Mouse (Mus musculus) CH12.LX (cell line): Measurements from ENCODE around the gene Cbfa2t3. TPM values are rescaled to one million over a fixed set of nuclear protein-coding genes. Genes with fewer than 3 reads are reported as not detected.

Source experiments
- DNase-seq: peaks from one replicate; pipeline ENCODE4 v3.0.0-alpha.2; 2013; ENCODE audit errors: extremely low read depth
- H3K27ac ChIP-seq: 2 replicates; pipeline ENCODE4 v1.5.1; 2012; ENCODE audit warnings: low read depth, mild to moderate bottlenecking, control low read depth, moderate library complexity; ENCODE audit not compliant: insufficient read depth
- H3K27me3 ChIP-seq: replicated peaks from 2 replicates; pipeline ENCODE3; 2012; ENCODE audit warnings: inconsistent platforms
- H3K36me3 ChIP-seq, 2 experiments: replicated peaks in 1 of 2; 2 replicates each; pipeline versions ENCODE3 to v1.6.1; 2012; ENCODE audit warnings: inconsistent platforms in 1 of 2, low read length in 1 of 2, mild to moderate bottlenecking in 1 of 2, mixed read lengths in 1 of 2, moderate library complexity in 1 of 2; ENCODE audit not compliant: control insufficient read depth in 1 of 2, insufficient read depth in 1 of 2
- H3K4me1 ChIP-seq, 2 experiments: 2 replicates each; pipeline ENCODE4 v1.6.1; 2012; ENCODE audit warnings: inconsistent platforms in 1 of 2, moderate library complexity in 1 of 2; ENCODE audit not compliant: insufficient read depth in 2 of 2, control insufficient read depth in 1 of 2
- H3K4me2 ChIP-seq: 2 replicates; pipeline ENCODE4 v1.6.1; 2012; ENCODE audit warnings: low read depth, mild to moderate bottlenecking, control low read depth; ENCODE audit not compliant: poor library complexity, insufficient read depth, severe bottlenecking
- H3K4me3 ChIP-seq, 3 experiments: fragments of 150-350 bp in 1 of 3; sonication (generic) in 1 of 3; replicated peaks in 1 of 3; 2 replicates each; pipeline versions ENCODE3 to v1.5.1; 2011 to 2012; ENCODE audit warnings: low read depth in 2 of 3, low read length in 2 of 3, mild to moderate bottlenecking in 2 of 3, moderate library complexity in 2 of 3, control low read depth in 1 of 3, improper control_type of control experiment in 1 of 3, inconsistent platforms in 1 of 3, mixed read lengths in 1 of 3; ENCODE audit not compliant: poor library complexity in 1 of 3
- H3K79me2 ChIP-seq: replicated peaks from 2 replicates; pipeline ENCODE4 v1.6.1; 2012; ENCODE audit warnings: mild to moderate bottlenecking, moderate library complexity; ENCODE audit not compliant: control insufficient read depth, poor library complexity, insufficient read depth, severe bottlenecking; ENCODE audit errors: extremely low read depth
- H3K9ac ChIP-seq: 2 replicates; pipeline ENCODE4 v1.6.1; 2012; ENCODE audit warnings: low read depth, mild to moderate bottlenecking, control low read depth, moderate library complexity; ENCODE audit not compliant: insufficient read depth
- H3K9me3 ChIP-seq: replicated peaks from 2 replicates; pipeline ENCODE3; 2012; ENCODE audit warnings: low read length, inconsistent platforms, mixed read lengths
- BHLHE40 ChIP-seq: IDR thresholded peaks from 2 replicates; pipeline ENCODE4 v1.6.1; 2011; ENCODE audit warnings: mild to moderate bottlenecking, low read depth, low read length, improper control_type of control experiment
- CHD1 ChIP-seq: IDR thresholded peaks from 2 replicates; pipeline ENCODE4 v1.6.1; 2012; ENCODE audit warnings: low read depth, low read length, improper control_type of control experiment, inconsistent platforms
- CHD2 ChIP-seq: IDR thresholded peaks from 2 replicates; pipeline ENCODE4 v1.6.1; 2011; ENCODE audit warnings: low read length, improper control_type of control experiment
- CTCF ChIP-seq, 2 experiments: IDR thresholded peaks in 1 of 2; conservative IDR thresholded peaks in 1 of 2; 2 replicates each; pipeline ENCODE4 v1.5.1; 2011 to 2012; ENCODE audit warnings: low read depth in 2 of 2, low read length in 2 of 2, improper control_type of control experiment in 1 of 2, inconsistent platforms in 1 of 2, mild to moderate bottlenecking in 1 of 2, moderate library complexity in 1 of 2
- ELF1 ChIP-seq: IDR thresholded peaks from 2 replicates; pipeline ENCODE4 v1.6.1; 2014; ENCODE audit warnings: low read depth, mild to moderate bottlenecking, inconsistent platforms, low read length, improper control_type of control experiment
- ETS1 ChIP-seq: conservative IDR thresholded peaks from 2 replicates; pipeline ENCODE4 v1.6.1; 2012; ENCODE audit warnings: low read depth, mild to moderate bottlenecking, inconsistent platforms, low read length, improper control_type of control experiment, moderate library complexity
- GABPA ChIP-seq: IDR thresholded peaks from 2 replicates; pipeline ENCODE4 v1.6.1; 2012; ENCODE audit warnings: low read depth, low read length, improper control_type of control experiment, inconsistent platforms; ENCODE audit not compliant: insufficient replicate concordance
- HCFC1 ChIP-seq: IDR thresholded peaks from 2 replicates; pipeline ENCODE4 v1.6.1; 2012; ENCODE audit warnings: low read depth, mild to moderate bottlenecking, inconsistent platforms, low read length, improper control_type of control experiment
- IRF4 ChIP-seq: IDR thresholded peaks from 2 replicates; pipeline ENCODE4 v1.6.1; 2014; ENCODE audit warnings: low read depth, mild to moderate bottlenecking, inconsistent platforms, low read length, improper control_type of control experiment
- JUND ChIP-seq: conservative IDR thresholded peaks from 2 replicates; pipeline ENCODE4 v1.6.1; 2011; ENCODE audit warnings: low read depth, low read length, improper control_type of control experiment
- KAT2A ChIP-seq: IDR thresholded peaks from 2 replicates; pipeline ENCODE4 v1.6.1; 2012; ENCODE audit warnings: low read length, improper control_type of control experiment, inconsistent platforms; ENCODE audit not compliant: insufficient replicate concordance
- MAFK ChIP-seq: IDR thresholded peaks from 2 replicates; pipeline ENCODE4 v1.6.1; 2011; ENCODE audit warnings: low read length, improper control_type of control experiment; ENCODE audit not compliant: insufficient replicate concordance
- MEF2A ChIP-seq: IDR thresholded peaks from 2 replicates; pipeline ENCODE4 v1.6.1; 2014; ENCODE audit warnings: low read depth, mild to moderate bottlenecking, inconsistent platforms, low read length, improper control_type of control experiment, borderline replicate concordance
- MXI1 ChIP-seq: IDR thresholded peaks from 2 replicates; pipeline ENCODE4 v1.6.1; 2011; ENCODE audit warnings: mild to moderate bottlenecking, low read depth, low read length, improper control_type of control experiment
- NELFE ChIP-seq: IDR thresholded peaks from 2 replicates; pipeline ENCODE4 v1.6.1; 2011; ENCODE audit warnings: low read depth, low read length, improper control_type of control experiment
- NRF1 ChIP-seq: IDR thresholded peaks from 2 replicates; pipeline ENCODE4 v1.6.1; 2014; ENCODE audit warnings: low read depth, mild to moderate bottlenecking, inconsistent platforms, low read length, improper control_type of control experiment, moderate library complexity
- PAX5 ChIP-seq: IDR thresholded peaks from 2 replicates; pipeline ENCODE4 v1.6.1; 2012; ENCODE audit warnings: low read length, inconsistent platforms, mixed read lengths
- POLR2A ChIP-seq: IDR thresholded peaks from 2 replicates; pipeline ENCODE4 v1.6.1; 2011; ENCODE audit warnings: low read depth, mild to moderate bottlenecking, improper control_type of control experiment, low read length
- RAD21 ChIP-seq: IDR thresholded peaks from 2 replicates; pipeline ENCODE4 v1.6.1; 2011; ENCODE audit warnings: low read depth, mild to moderate bottlenecking, low read length, improper control_type of control experiment, moderate library complexity
- RCOR1 ChIP-seq: conservative IDR thresholded peaks from 2 replicates; pipeline ENCODE4 v1.6.1; 2012; ENCODE audit warnings: low read depth, mild to moderate bottlenecking, inconsistent platforms, low read length, improper control_type of control experiment
- SIN3A ChIP-seq: IDR thresholded peaks from 2 replicates; pipeline ENCODE4 v1.6.1; 2012; ENCODE audit warnings: low read length, improper control_type of control experiment, inconsistent platforms
- TCF12 ChIP-seq: IDR thresholded peaks from 2 replicates; pipeline ENCODE4 v1.6.1; 2014; ENCODE audit warnings: low read depth, mild to moderate bottlenecking, inconsistent platforms, low read length, improper control_type of control experiment
- USF2 ChIP-seq: conservative IDR thresholded peaks from 2 replicates; pipeline ENCODE4 v1.6.1; 2011; ENCODE audit warnings: low read depth, low read length, improper control_type of control experiment
- ZKSCAN1 ChIP-seq: IDR thresholded peaks from 2 replicates; pipeline ENCODE4 v1.6.1; 2012; ENCODE audit warnings: low read depth, inconsistent platforms, low read length, improper control_type of control experiment, borderline replicate concordance
- ZNF384 ChIP-seq: IDR thresholded peaks from 2 replicates; pipeline ENCODE4 v1.6.1; 2012; ENCODE audit warnings: low read depth, low read length, improper control_type of control experiment, inconsistent platforms
- dilution Hi-C: fragments of 300-500 bp; cut with MboI; formaldehyde crosslinking; loops from 2 replicates; pipeline ENCODE4 v1.14.3; 2020; ENCODE audit warnings: low sequenced_read_pairs; ENCODE audit not compliant: extremely low pct_unique_long_range_greater_than_20kb, extremely low pct_ligation_motif_present
- in situ Hi-C: fragments of 300-500 bp; cut with MboI; formaldehyde crosslinking; loops from 3 replicates; pipeline ENCODE4 v1.14.3; 2019; ENCODE audit warnings: low sequenced_read_pairs, low pct_ligation_motif_present, low pct_unique_long_range_greater_than_20kb, mixed read lengths
- polyA plus RNA-seq: library from polyadenylated mRNA; unstranded; fragments of >175 nt; gene quantifications from 2 replicates; pipeline ENCODE4 v1.2.1, GENCODE M21; 2012; ENCODE audit warnings: low read depth; ENCODE audit not compliant: insufficient read length
- total RNA-seq, 2 experiments: library from RNA; depleted of rRNA; stranded (reverse); fragments of 300-350 nt in 1 of 2; fragments of >200 nt in 1 of 2; gene quantifications; 2 replicates each; pipeline ENCODE4 v1.2.3; 2012 to 2014

Cbfa2t3 gene
- total and polyA plus RNA-seq, 3 experiments: 0.47 to 22.6 (median 2.1) TPM

GRCm38 (mm10) chr8:122735542-122736473 lies 36.9 kb upstream of the Cbfa2t3 start:
- Histone ChIP-seq H3K4me2 (no peak overlapping the region), H3K27ac (no peak overlapping the region), H3K9me3 (no peaks in the 10 kb centered on the region), H3K27me3 (peaks cover 4% of the 10 kb centered on the region), H3K4me3 (no peak overlapping the region)
- DNase-seq: no peak
- dilution Hi-C loops: no loop called here
- TF ChIP-seq USF2 (no peak), CTCF (conservative IDR thresholded peaks at IDR 0.05 in 1 of 2, IDR thresholded peaks at IDR 0.05 in 1 of 2; ENCODE audit: low read depth in 2 of 2, low read length in 2 of 2) (no peak), JUND (no peak), IRF4 (no peak), ZKSCAN1 (no peak), PAX5 (no peak), MXI1 (no peak), BHLHE40 (no peak), MAFK (no peak)
- TF ChIP-seq, all 38 proteins: peak for 0
- H3K9ac ChIP-seq: no peak overlapping the region
- H3K36me3 ChIP-seq: no peaks in the 10 kb centered on the region
- peaks cover 11 to 29% of the 10 kb centered on the region in 2 experiments for H3K4me1 ChIP-seq
- in situ Hi-C loops: no loop called here
- no peaks in the 10 kb centered on the region for H3K79me2 ChIP-seq

GRCm38 (mm10) chr8:122735110-122735509 lies 36.2 kb upstream of the Cbfa2t3 start:
- in situ Hi-C loops: no loop called here
- TF ChIP-seq ELF1: no peak
- no peak for TF ChIP-seq CHD2
- TF ChIP-seq ZNF384: no peak
- no peak for TF ChIP-seq ZKSCAN1
- no peak for TF ChIP-seq POLR2A
- no peak for TF ChIP-seq RAD21
- TF ChIP-seq GABPA: no peak
- TF ChIP-seq HCFC1: no peak
- TF ChIP-seq TCF12: no peak
- no peak for TF ChIP-seq SIN3A
- TF ChIP-seq KAT2A: no peak
- no peak for TF ChIP-seq MAFK
- no peak for TF ChIP-seq IRF4
- TF ChIP-seq NELFE: no peak
- no peak for TF ChIP-seq MEF2A
- TF ChIP-seq CHD1: no peak
- TF ChIP-seq MXI1: no peak
- TF ChIP-seq ETS1: no peak
- no peak for TF ChIP-seq NRF1
- TF ChIP-seq RCOR1: no peak
- Histone ChIP-seq H3K27ac (no peak overlapping the region), H3K4me1 (peaks cover 10 to 23% of the 10 kb centered on the region in 2 experiments), H3K4me3 (no peak overlapping the region), H3K79me2 (no peaks in the 10 kb centered on the region), H3K9ac (no peak overlapping the region), H3K4me2 (no peak overlapping the region), H3K27me3 (no peaks in the 10 kb centered on the region), H3K9me3 (no peaks in the 10 kb centered on the region), H3K36me3 (no peaks in the 10 kb centered on the region)
- dilution Hi-C loops: no loop called here
- no peak for DNase-seq
